Mouse (Mus musculus): ENCODE measurements around the gene Vipr1. TPM values are rescaled to one million over a fixed set of nuclear protein-coding genes. Genes with fewer than 3 reads are reported as not detected.

Vipr1 gene
- polyA plus RNA-seq, 1 experiment from 2014 or later: not detected

DNA sequence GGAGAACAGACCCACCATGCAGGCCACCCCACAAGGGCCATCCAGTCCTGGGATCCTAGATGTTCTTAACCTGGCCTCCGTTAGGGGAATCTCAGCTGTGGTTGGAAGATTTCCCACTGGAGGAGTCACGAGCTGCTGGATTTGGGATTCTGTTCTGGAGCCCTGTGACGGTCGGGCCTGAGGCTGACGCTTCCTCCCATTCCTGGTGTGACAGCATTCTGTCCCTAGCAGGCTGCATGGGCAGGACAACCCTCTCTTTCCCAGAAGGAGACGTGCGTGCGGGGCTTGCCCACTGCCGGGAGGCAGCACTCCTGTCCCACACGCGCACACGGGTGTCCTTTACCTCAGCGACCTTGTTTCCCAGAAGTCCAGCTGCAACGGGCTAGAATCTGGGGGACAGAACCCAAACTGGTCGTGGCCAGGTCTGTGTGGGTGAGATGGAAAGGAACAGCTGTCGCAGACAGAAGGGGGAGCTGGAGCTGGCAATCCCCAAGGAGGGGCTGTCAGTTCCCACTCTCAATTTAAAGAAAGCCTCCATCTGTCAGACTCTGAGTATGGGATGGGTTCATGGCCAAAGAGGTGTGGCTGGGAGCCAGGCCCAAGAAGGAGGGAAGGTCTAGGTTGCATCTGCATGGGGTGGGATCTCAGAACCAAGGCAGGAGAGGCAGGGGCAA is 24.6 kb downstream of the Vipr1 start:
- Histone ChIP-seq H3K27ac (ENCODE audit: low read depth, low read length) (no peak overlapping the region), H3K4me3 (ENCODE audit: low read length) (no peak overlapping the region), H3K9ac (ENCODE audit: low read depth, low read length) (no peak overlapping the region), H3K9me3 (ENCODE audit: control insufficient read depth, low read length) (no peaks in the 10 kb centered on the region), H3K4me2 (replicated peaks; ENCODE audit: low read depth, low read length) (no peak overlapping the region), H3K4me1 (ENCODE audit: control insufficient read depth, insufficient read depth, low read length) (peaks cover 10% of the 10 kb centered on the region; the same call in 1 of the 2 replicates), H3K36me3 (ENCODE audit: control insufficient read depth, insufficient read depth, low read length) (no peaks in the 10 kb centered on the region), H3K27me3 (ENCODE audit: control insufficient read depth, insufficient read depth, low read length) (peaks cover 30% of the 10 kb centered on the region)
- 60% methylated on average over 16 of the region's 16 CpGs for WGBS
- no peak for ATAC-seq (ENCODE audit: low FRiP score, low TSS enrichment)

DNA sequence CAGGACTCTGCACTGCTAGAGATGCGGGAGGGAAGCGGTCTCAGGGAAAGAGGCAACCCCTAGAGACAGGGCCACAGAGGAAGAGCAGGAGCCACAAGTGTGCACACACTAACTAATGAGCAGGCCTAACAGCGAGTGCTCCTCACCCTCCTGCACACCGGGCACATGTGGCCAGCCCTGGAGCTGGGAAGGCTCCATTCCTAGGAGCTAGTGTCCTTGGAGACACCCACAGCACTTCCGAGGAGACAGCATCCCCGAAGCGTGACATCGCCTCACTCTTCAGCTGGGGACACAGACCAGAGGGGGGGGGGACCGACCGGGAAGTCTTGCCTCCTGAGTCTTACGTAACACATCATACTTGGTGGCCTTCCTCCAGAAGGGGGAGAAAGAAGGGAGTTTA is 25.3 kb downstream of the Vipr1 start:
- ATAC-seq (ENCODE audit: low FRiP score, low TSS enrichment): no peak
- Histone ChIP-seq H3K9me3 (ENCODE audit: control insufficient read depth, low read length) (no peaks in the 10 kb centered on the region), H3K36me3 (ENCODE audit: control insufficient read depth, insufficient read depth, low read length) (no peaks in the 10 kb centered on the region), H3K9ac (ENCODE audit: low read depth, low read length) (no peak overlapping the region), H3K4me2 (replicated peaks; ENCODE audit: low read depth, low read length) (no peak overlapping the region), H3K27me3 (ENCODE audit: control insufficient read depth, insufficient read depth, low read length) (peaks cover 30% of the 10 kb centered on the region), H3K4me3 (ENCODE audit: low read length) (no peak overlapping the region), H3K27ac (ENCODE audit: low read depth, low read length) (no peak overlapping the region), H3K4me1 (ENCODE audit: control insufficient read depth, insufficient read depth, low read length) (peaks cover 10% of the 10 kb centered on the region; the same call in 1 of the 2 replicates)
- WGBS: 81% methylated on average over 11 of the region's 11 CpGs

DNA sequence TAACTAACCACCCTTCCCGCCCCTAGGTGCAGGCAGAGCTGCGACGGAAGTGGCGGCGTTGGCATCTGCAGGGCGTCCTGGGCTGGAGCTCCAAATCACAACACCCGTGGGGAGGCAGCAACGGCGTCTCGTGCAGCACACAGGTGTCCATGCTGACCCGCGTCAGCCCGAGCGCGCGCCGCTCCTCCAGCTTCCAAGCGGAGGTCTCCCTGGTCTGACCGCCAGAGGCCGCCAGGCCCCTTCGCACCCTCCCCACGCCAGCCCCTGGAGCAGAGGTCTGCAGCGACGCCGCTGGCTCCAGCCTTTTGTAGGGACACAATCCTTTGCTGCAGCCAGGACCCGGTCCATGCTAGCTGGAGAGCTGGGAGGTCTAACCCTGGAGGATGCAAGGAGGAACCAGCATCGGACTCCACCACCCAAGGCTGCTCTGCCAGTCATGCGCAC is 26.9 kb downstream of the Vipr1 start:
- H3K4me3 ChIP-seq (ENCODE audit: low read length): peak overlapping the region; percentile 30
- H3K4me1 ChIP-seq (ENCODE audit: control insufficient read depth, insufficient read depth, low read length): peaks cover 10% of the 10 kb centered on the region; the same call in 1 of the 2 replicates

DNA sequence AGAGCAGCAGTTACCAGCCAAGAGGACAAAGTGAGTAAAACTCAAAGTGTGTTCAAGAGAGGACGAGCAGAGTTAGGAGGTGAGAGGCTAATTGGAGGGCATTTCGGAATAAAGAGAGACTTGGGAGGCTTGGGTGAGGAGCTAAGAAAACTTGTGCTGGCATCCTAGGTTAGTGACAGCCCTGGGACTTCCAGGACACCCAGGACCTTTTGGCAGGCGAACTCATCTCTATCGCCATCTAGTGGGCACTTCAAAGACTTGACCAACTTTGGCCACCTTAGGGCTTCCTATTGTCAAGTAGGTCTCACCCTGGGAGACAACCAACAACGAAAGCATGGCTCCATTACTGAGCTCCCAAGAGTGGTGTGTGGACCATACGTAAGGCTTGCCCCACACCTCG is 28.8 kb downstream of the Vipr1 start:
- 27% methylated on average over 7 of the region's 7 CpGs for WGBS
- Histone ChIP-seq H3K4me2 (replicated peaks; ENCODE audit: low read depth, low read length) (no peak overlapping the region), H3K4me3 (ENCODE audit: low read length) (no peak overlapping the region), H3K9ac (ENCODE audit: low read depth, low read length) (no peak overlapping the region), H3K27me3 (ENCODE audit: control insufficient read depth, insufficient read depth, low read length) (peaks cover 30% of the 10 kb centered on the region), H3K36me3 (ENCODE audit: control insufficient read depth, insufficient read depth, low read length) (no peaks in the 10 kb centered on the region), H3K27ac (ENCODE audit: low read depth, low read length) (no peak overlapping the region), H3K4me1 (ENCODE audit: control insufficient read depth, insufficient read depth, low read length) (peaks cover 10% of the 10 kb centered on the region; the same call in 1 of the 2 replicates), H3K9me3 (ENCODE audit: control insufficient read depth, low read length) (no peaks in the 10 kb centered on the region)
- ATAC-seq (ENCODE audit: low FRiP score, low TSS enrichment): no peak

More for the DNA sequence above, 26.9 kb downstream of the Vipr1 start:
- H3K27me3 ChIP-seq (ENCODE audit: control insufficient read depth, insufficient read depth, low read length): peaks cover 30% of the 10 kb centered on the region
- no peak overlapping the region for H3K27ac ChIP-seq (ENCODE audit: low read depth, low read length)
- H3K4me2 ChIP-seq (replicated peaks; ENCODE audit: low read depth, low read length): peak overlapping the region; percentile 55
- H3K36me3 ChIP-seq (ENCODE audit: control insufficient read depth, insufficient read depth, low read length): no peaks in the 10 kb centered on the region
- under 1% methylated on average over 28 of the region's 28 CpGs for WGBS
- peak overlapping the region; percentile 45 for H3K9ac ChIP-seq (ENCODE audit: low read depth, low read length)
- no peaks in the 10 kb centered on the region for H3K9me3 ChIP-seq (ENCODE audit: control insufficient read depth, low read length)
- ATAC-seq (ENCODE audit: low FRiP score, low TSS enrichment): peak; percentile 75

DNA sequence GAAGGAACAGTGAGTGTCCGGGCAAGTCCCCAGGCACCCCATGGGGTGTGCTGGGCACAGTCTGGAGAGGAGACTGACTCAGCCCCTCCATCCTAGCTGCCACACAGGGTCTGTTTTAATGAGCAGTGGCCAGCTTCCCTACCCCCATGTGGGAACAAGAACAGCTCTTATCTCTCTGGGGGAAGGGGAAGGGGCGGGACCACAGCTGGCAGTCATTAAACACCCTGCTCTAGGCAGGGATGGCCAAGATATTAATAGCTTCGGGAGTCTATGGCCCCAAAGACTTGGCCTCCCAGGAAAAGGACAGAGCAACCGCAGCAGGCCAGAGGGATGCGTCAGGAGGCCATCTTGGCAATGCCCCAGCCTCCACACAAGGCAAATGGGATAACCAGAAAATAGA is 29.8 kb downstream of the Vipr1 start:
- ATAC-seq (ENCODE audit: low FRiP score, low TSS enrichment): no peak
- Histone ChIP-seq H3K36me3 (ENCODE audit: control insufficient read depth, insufficient read depth, low read length) (no peaks in the 10 kb centered on the region), H3K4me3 (ENCODE audit: low read length) (no peak overlapping the region), H3K4me1 (ENCODE audit: control insufficient read depth, insufficient read depth, low read length) (peaks cover 5% of the 10 kb centered on the region; the same call in 1 of the 2 replicates), H3K4me2 (replicated peaks; ENCODE audit: low read depth, low read length) (no peak overlapping the region), H3K27ac (ENCODE audit: low read depth, low read length) (no peak overlapping the region), H3K9ac (ENCODE audit: low read depth, low read length) (no peak overlapping the region), H3K27me3 (ENCODE audit: control insufficient read depth, insufficient read depth, low read length) (peaks cover 30% of the 10 kb centered on the region; the same call in 1 of the 2 replicates), H3K9me3 (ENCODE audit: control insufficient read depth, low read length) (no peaks in the 10 kb centered on the region)
- WGBS: 53% methylated on average over 5 of the region's 5 CpGs

DNA sequence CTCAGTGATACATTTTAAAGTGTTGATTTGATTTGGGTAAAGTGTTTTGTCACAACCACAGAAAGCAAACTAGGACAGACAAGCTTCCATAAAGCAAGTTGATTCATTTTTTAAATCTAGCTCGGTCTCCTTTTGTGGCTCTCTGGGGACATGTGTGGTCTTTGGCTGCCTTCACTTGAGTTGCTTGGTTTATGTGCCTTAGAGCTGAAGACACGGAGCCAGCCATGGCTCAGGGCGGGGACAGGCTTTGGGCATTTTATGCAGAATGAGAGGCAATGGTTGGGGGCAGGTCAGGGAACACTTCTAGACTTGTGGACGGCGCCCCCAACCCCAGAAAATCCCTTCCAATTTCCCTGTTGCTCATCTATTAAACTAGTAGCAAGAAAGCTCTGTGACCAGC is 31.2 kb downstream of the Vipr1 start:
- no peak for ATAC-seq (ENCODE audit: low FRiP score, low TSS enrichment)
- no peak overlapping the region for H3K27ac ChIP-seq (ENCODE audit: low read depth, low read length)
- H3K27me3 ChIP-seq (ENCODE audit: control insufficient read depth, insufficient read depth, low read length): peaks cover 19% of the 10 kb centered on the region; the same call in 1 of the 2 replicates
- H3K9me3 ChIP-seq (ENCODE audit: control insufficient read depth, low read length): no peaks in the 10 kb centered on the region
- WGBS: 78% methylated on average over 5 of the region's 5 CpGs
- no peak overlapping the region for H3K4me3 ChIP-seq (ENCODE audit: low read length)
- no peak overlapping the region for H3K4me2 ChIP-seq (replicated peaks; ENCODE audit: low read depth, low read length)
- H3K9ac ChIP-seq (ENCODE audit: low read depth, low read length): no peak overlapping the region
- peaks cover 5% of the 10 kb centered on the region; the same call in 1 of the 2 replicates for H3K4me1 ChIP-seq (ENCODE audit: control insufficient read depth, insufficient read depth, low read length)
- H3K36me3 ChIP-seq (ENCODE audit: control insufficient read depth, insufficient read depth, low read length): no peaks in the 10 kb centered on the region

DNA sequence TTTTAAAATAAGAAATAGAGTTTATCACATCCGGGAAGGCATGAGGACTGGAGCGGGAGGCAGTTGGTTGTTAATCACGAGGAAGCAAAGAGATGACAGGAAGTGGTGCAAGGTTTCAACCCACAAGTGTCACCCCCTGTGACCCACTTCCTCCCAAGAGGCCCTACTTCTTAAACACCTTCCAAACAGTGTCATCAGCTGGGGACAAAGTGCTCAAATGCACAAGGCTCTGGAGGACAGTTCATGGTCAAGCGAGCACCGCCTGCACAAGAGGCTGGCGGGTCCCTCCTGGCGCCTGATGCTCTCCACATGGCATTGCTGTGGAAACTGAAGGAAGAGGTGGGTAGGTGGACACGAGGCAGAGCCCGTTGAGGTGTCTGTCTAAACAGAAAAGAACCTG is 32.5 kb downstream of the Vipr1 start:
- no peaks in the 10 kb centered on the region for H3K4me1 ChIP-seq (ENCODE audit: control insufficient read depth, insufficient read depth, low read length)
- WGBS: 63% methylated on average over 9 of the region's 9 CpGs
- no peak overlapping the region for H3K9ac ChIP-seq (ENCODE audit: low read depth, low read length)
- no peak overlapping the region for H3K4me3 ChIP-seq (ENCODE audit: low read length)
- H3K27ac ChIP-seq (ENCODE audit: low read depth, low read length): no peak overlapping the region
- H3K36me3 ChIP-seq (ENCODE audit: control insufficient read depth, insufficient read depth, low read length): no peaks in the 10 kb centered on the region
- H3K27me3 ChIP-seq (ENCODE audit: control insufficient read depth, insufficient read depth, low read length): peaks cover 9% of the 10 kb centered on the region; the same call in 1 of the 2 replicates
- no peak for ATAC-seq (ENCODE audit: low FRiP score, low TSS enrichment)
- no peaks in the 10 kb centered on the region for H3K9me3 ChIP-seq (ENCODE audit: control insufficient read depth, low read length)
- no peak overlapping the region for H3K4me2 ChIP-seq (replicated peaks; ENCODE audit: low read depth, low read length)

DNA sequence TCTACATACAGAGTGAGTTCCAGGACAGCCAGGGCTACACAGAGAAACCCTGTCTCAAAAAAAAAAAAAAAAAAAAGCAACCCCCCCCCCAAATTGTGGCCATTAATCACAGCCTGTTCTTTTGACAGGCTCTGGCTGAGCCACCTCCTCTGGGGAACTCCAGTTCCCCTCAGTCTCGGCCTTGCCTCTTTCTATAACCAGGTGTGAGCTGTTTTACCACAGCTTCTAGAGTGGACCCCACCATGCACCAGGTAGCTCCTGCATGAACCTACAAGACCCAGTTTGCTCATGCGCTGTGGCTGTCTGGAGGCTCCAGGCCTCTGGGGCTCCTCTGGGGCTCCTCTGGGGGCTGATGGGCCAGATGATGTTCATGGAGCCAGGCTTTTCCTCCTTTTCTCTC is 33.0 kb downstream of the Vipr1 start:
- Histone ChIP-seq H3K4me1 (ENCODE audit: control insufficient read depth, insufficient read depth, low read length) (no peaks in the 10 kb centered on the region), H3K4me3 (ENCODE audit: low read length) (no peak overlapping the region), H3K27ac (ENCODE audit: low read depth, low read length) (no peak overlapping the region), H3K27me3 (ENCODE audit: control insufficient read depth, insufficient read depth, low read length) (peaks cover 6% of the 10 kb centered on the region; the same call in 1 of the 2 replicates), H3K4me2 (replicated peaks; ENCODE audit: low read depth, low read length) (no peak overlapping the region), H3K9me3 (ENCODE audit: control insufficient read depth, low read length) (no peaks in the 10 kb centered on the region), H3K36me3 (ENCODE audit: control insufficient read depth, insufficient read depth, low read length) (no peaks in the 10 kb centered on the region), H3K9ac (ENCODE audit: low read depth, low read length) (no peak overlapping the region)
- ATAC-seq (ENCODE audit: low FRiP score, low TSS enrichment): no peak
- WGBS: 71% methylated on average over 2 of the region's 2 CpGs

DNA sequence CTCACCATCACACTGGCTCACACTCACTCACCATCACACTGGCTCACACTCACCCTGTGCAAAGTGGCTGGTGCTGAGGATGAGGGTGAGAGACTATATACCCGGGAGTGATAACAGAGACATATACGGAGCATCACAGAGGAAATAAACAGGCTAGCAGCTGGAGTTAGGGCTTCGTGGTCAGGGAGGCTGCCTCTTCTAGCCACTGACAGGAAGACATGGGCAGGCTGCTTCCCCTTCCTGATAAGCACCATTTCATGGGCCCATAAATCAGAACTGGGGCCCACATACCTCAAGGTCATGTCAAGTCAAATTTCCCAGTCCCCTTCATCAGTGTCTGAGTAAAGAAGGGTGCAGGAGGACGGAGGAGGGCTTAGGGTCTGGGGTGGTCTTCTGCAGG is 34.6 kb downstream of the Vipr1 start:
- WGBS: 43% methylated on average over 4 of the region's 4 CpGs
- no peaks in the 10 kb centered on the region for H3K27me3 ChIP-seq (ENCODE audit: control insufficient read depth, insufficient read depth, low read length)
- no peak overlapping the region for H3K4me3 ChIP-seq (ENCODE audit: low read length)
- H3K9me3 ChIP-seq (ENCODE audit: control insufficient read depth, low read length): no peaks in the 10 kb centered on the region
- no peaks in the 10 kb centered on the region for H3K4me1 ChIP-seq (ENCODE audit: control insufficient read depth, insufficient read depth, low read length)
- no peak for ATAC-seq (ENCODE audit: low FRiP score, low TSS enrichment)
- no peak overlapping the region for H3K27ac ChIP-seq (ENCODE audit: low read depth, low read length)
- H3K36me3 ChIP-seq (ENCODE audit: control insufficient read depth, insufficient read depth, low read length): no peaks in the 10 kb centered on the region
- H3K9ac ChIP-seq (ENCODE audit: low read depth, low read length): no peak overlapping the region
- H3K4me2 ChIP-seq (replicated peaks; ENCODE audit: low read depth, low read length): no peak overlapping the region

Measured in kidney, embryonic 14.5 days (tissue).